Mouse (Mus musculus) heart, embryonic 14.5 days (tissue): Measurements from ENCODE around the gene Tcf20. TPM values are rescaled to one million over a fixed set of nuclear protein-coding genes. Genes with fewer than 3 reads are reported as not detected.

Source experiments
- ATAC-seq: fragments of 200-750 bp; cut with Nextera tagmentation; 2 replicates; pipeline ENCODE4 v1.8.0; 2017; ENCODE audit warnings: low read depth, moderate TSS enrichment; ENCODE audit not compliant: insufficient number of reproducible peaks, insufficient read depth, low FRiP score
- H3K27ac ChIP-seq, 2 experiments: fragments of 200-500 bp in 1 of 2; fragments of 300-500 bp in 1 of 2; sonication (generic) in 1 of 2; replicated peaks in 1 of 2; 2 replicates each; pipeline ENCODE4 v1.5.1; 2012 to 2014; ENCODE audit warnings: low read depth in 2 of 2, low read length in 2 of 2, control low read depth in 1 of 2, mild to moderate bottlenecking in 1 of 2, mixed read lengths in 1 of 2; ENCODE audit not compliant: control insufficient read depth in 1 of 2, insufficient read depth in 1 of 2
- H3K27me3 ChIP-seq: fragments of 300-500 bp; sonication (generic); 2 replicates; pipeline ENCODE4 v1.6.1; 2014; ENCODE audit warnings: mild to moderate bottlenecking, low read length, control low read depth; ENCODE audit not compliant: control insufficient read depth, insufficient read depth
- H3K36me3 ChIP-seq: fragments of 300-500 bp; sonication (generic); 2 replicates; pipeline ENCODE4 v1.6.1; 2014; ENCODE audit warnings: mild to moderate bottlenecking, control low read depth, low read length, mixed read lengths; ENCODE audit not compliant: control insufficient read depth, insufficient read depth
- H3K4me1 ChIP-seq, 2 experiments: fragments of 200-500 bp in 1 of 2; fragments of 300-500 bp in 1 of 2; sonication (generic) in 1 of 2; 2 replicates each; pipeline ENCODE4 v1.6.1; 2012 to 2014; ENCODE audit warnings: low read length in 2 of 2, control low read depth in 1 of 2, mixed read lengths in 1 of 2; ENCODE audit not compliant: control insufficient read depth in 2 of 2, insufficient read depth in 2 of 2
- H3K4me2 ChIP-seq: fragments of 300-500 bp; sonication (generic); 2 replicates; pipeline ENCODE4 v1.6.1; 2014; ENCODE audit warnings: mild to moderate bottlenecking, low read length
- H3K4me3 ChIP-seq, 2 experiments: fragments of 200-500 bp in 1 of 2; fragments of 300-500 bp in 1 of 2; sonication (generic) in 1 of 2; 2 replicates each; pipeline ENCODE4 v1.5.1; 2012 to 2014; ENCODE audit warnings: low read length in 2 of 2, mild to moderate bottlenecking in 2 of 2, control low read depth in 1 of 2, low read depth in 1 of 2, moderate library complexity in 1 of 2; ENCODE audit not compliant: control insufficient read depth in 1 of 2, insufficient read depth in 1 of 2
- H3K9ac ChIP-seq: fragments of 300-500 bp; sonication (generic); 2 replicates; pipeline ENCODE4 v1.6.1; 2014; ENCODE audit warnings: mild to moderate bottlenecking, low read length
- H3K9me3 ChIP-seq: fragments of 300-500 bp; sonication (generic); 2 replicates; pipeline ENCODE4 v1.6.1; 2016; ENCODE audit warnings: low read length, control low read depth; ENCODE audit not compliant: control insufficient read depth
- WGBS: fragments of 180-500 bp; shearing (Covaris S2); extraction: QIAGEN DNeasy Blood & Tissue Kit; methylation state at CpG from one replicate; pipeline ENCODE4 v1.1.7; 2014; 5-methylcytosine and 5-hydroxymethylcytosine counted together
- polyA plus RNA-seq: library from polyadenylated mRNA; unstranded; fragments of >200 nt; fragmentation: Nextera tagmentation; extraction: Ambion mirVana; gene quantifications from 2 replicates; pipeline ENCODE4 v1.2.1, GENCODE M21; 2014

The Tcf20 gene
- polyA plus RNA-seq, 1 experiment from 2014 or later, result 7.2 TPM

DNA sequence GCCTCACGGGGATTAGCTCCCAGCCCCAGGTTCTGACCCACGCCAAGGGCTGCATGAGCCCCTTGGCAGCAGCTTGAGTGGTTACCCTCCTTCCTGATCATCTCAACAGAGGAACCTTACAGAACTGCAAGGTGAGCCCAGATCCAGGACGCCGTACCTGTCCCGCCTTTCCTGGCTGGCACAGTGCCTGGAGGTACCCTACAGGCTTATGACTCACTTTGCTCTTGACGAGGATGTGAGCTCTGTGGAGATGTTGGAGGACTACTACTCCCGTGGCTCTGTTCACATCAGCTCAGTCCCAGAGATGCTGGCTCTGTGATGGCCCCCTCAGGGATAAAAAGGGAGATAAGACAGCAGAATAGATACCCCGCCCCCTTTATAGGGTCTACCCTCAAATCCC is 32.4 kb downstream of the Tcf20 start:
- 85% methylated on average over 8 of the region's 8 CpGs for WGBS
- H3K9ac ChIP-seq, result no peak overlapping the region
- no peak for ATAC-seq
- H3K27ac ChIP-seq, result no peak overlapping the region
- no peak overlapping the region for H3K4me2 ChIP-seq
- H3K27me3 ChIP-seq, result peaks cover 40% of the 10 kb centered on the region
- H3K4me1 ChIP-seq, result peaks cover 35 to 59% of the 10 kb centered on the region in 2 experiments
- H3K4me3 ChIP-seq, result no peak overlapping the region
- H3K36me3 ChIP-seq, result no peaks in the 10 kb centered on the region
- H3K9me3 ChIP-seq, result no peaks in the 10 kb centered on the region

DNA sequence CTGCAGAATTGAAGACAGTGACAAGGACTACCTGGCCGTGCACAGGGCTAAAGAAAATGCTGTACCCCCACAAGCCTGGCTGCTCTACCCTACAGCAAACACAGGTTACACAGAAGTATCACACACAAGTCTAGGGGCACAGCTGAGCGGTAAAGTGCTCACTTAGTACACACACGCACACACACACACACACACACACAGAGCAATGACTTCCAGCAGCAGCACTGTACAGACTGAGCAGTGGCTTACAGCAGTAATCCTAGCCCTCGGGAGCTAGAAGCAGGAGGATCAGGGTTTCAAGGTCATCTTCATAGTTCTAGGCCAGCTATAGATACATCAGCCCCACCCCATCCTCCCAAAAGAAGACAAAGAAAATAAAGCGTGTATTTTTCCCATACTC is 33.6 kb downstream of the Tcf20 start:
- Histone ChIP-seq H3K4me1 (peaks cover 31 to 59% of the 10 kb centered on the region in 2 experiments), H3K4me3 (no peak overlapping the region)

DNA sequence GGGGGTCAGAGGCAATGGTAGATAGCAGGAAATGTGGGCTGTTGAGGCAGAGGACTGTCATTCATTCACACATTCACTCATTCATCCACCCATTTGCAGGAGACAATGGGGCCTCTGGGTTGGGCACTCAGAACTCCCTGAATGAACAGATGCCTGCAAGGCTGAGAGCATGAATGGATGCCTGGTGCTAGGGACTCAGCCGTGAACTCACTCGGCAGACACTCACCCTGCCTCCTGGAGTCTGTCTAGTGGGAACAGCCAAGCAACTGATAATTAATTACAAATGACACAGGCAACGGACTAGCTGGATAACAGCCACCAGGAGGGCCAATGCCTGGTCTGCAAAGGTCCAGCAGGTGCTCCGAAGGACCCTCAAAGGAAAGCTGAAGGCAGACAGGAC is 34.6 kb downstream of the Tcf20 start:
- ATAC-seq, result no peak
- no peak overlapping the region for H3K9ac ChIP-seq
- H3K36me3 ChIP-seq, result no peaks in the 10 kb centered on the region
- 51% methylated on average over 4 of the region's 4 CpGs for WGBS
- no peak overlapping the region for H3K4me2 ChIP-seq
- H3K27ac ChIP-seq, result no peak overlapping the region
- H3K4me1 ChIP-seq, result peaks cover 31 to 59% of the 10 kb centered on the region in 2 experiments
- no peaks in the 10 kb centered on the region for H3K9me3 ChIP-seq
- H3K4me3 ChIP-seq, result no peak overlapping the region
- H3K27me3 ChIP-seq, result peaks cover 40% of the 10 kb centered on the region

More for the DNA sequence above, 33.6 kb downstream of the Tcf20 start:
- Histone ChIP-seq H3K4me2 (no peak overlapping the region), H3K27me3 (peaks cover 40% of the 10 kb centered on the region), H3K27ac (no peak overlapping the region), H3K9me3 (no peaks in the 10 kb centered on the region), H3K36me3 (no peaks in the 10 kb centered on the region), H3K9ac (0 out of 2 replicates have a peak overlapping the region, but pooled peaks have one; percentile 16)
- 66% methylated on average over 5 of the region's 5 CpGs for WGBS
- ATAC-seq, result no peak

DNA sequence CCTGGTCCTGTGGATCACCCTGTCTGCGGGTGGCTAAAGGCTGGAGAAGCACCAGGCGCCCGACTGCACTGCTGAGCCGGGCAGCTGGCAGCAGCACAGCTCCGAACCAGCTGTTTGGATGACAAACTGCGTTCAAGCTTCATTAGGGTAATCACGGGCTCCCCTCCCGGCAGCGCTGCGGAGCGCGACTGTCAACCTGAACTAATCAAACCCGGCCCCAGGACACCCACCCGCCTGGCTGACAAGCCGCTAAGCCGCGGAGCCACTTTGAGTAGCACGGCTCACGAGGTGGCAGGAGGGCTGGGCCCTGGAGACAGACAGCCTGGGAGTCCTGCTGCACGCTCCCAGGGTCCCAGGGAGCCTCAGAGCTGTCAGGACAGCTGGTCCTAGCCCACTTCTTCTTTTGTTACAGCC is 35.4 kb downstream of the Tcf20 start:
- Histone ChIP-seq H3K27ac (no peak overlapping the region), H3K27me3 (peaks cover 40% of the 10 kb centered on the region), H3K4me2 (peak overlapping the region; percentile 38), H3K36me3 (no peaks in the 10 kb centered on the region), H3K9me3 (no peaks in the 10 kb centered on the region), H3K4me1 (peaks cover 33 to 57% of the 10 kb centered on the region in 2 experiments), H3K9ac (peak overlapping the region; percentile 8; the same call in 1 of the 2 replicates), H3K4me3 (peak overlapping the region in 1 of 2 experiments; percentile 6; a peak in 1 of 4 replicates)
- WGBS, result 9% methylated on average over 20 of the region's 20 CpGs
- no peak for ATAC-seq

DNA sequence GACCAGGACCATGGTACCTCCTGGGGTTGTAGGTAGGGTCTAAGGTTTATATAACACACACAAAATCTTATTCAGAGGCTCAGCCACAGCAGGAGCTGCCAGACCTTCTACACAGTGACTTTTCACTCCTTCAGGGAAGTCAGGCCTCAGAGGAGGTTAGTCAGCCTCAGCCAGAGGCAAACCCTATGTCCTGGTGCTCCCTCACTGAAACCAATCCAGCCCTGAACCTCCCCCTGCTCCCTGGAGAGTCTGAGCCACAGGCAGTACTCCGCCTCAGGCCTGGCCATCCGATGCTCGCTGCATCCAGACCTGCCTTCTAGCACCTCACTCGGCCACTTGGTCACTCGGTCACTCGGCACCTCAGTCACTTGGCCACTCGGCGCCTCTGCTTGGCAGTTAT is 37.4 kb downstream of the Tcf20 start:
- no peaks in the 10 kb centered on the region for H3K36me3 ChIP-seq
- WGBS, result 39% methylated on average over 8 of the region's 8 CpGs
- ATAC-seq, result no peak
- peaks cover 25 to 45% of the 10 kb centered on the region in 2 experiments for H3K4me1 ChIP-seq
- no peak overlapping the region for H3K27ac ChIP-seq
- peaks cover 48% of the 10 kb centered on the region for H3K27me3 ChIP-seq
- H3K4me3 ChIP-seq, result no peak overlapping the region
- H3K9ac ChIP-seq, result no peak overlapping the region
- H3K9me3 ChIP-seq, result no peaks in the 10 kb centered on the region
- H3K4me2 ChIP-seq, result no peak overlapping the region

DNA sequence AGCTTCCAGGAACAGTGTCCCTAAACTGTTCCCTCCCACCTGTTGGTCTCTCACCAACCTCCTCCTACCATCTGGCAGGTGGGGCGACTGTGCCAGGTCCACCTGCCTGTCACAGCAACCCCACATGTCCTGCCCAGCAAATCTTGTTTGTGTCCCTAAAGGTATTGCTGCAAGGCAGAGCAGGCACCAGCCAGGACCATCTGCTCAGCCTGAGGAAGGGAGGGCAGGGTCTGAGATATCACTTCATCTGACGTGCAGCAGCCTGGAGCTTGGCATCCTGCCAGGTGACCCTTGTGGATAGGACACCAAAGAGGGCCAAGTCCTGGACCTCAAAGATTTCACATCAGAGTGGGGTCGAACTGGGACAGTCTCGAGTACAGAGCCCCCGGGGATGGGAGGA is 40.2 kb downstream of the Tcf20 start:
- no peaks in the 10 kb centered on the region for H3K36me3 ChIP-seq
- no peak overlapping the region for H3K27ac ChIP-seq
- WGBS, result 54% methylated on average over 5 of the region's 5 CpGs
- ATAC-seq, result no peak
- H3K4me2 ChIP-seq, result no peak overlapping the region
- H3K9ac ChIP-seq, result no peak overlapping the region
- H3K27me3 ChIP-seq, result peaks cover 41% of the 10 kb centered on the region
- H3K9me3 ChIP-seq, result no peaks in the 10 kb centered on the region
- peaks cover 25 to 34% of the 10 kb centered on the region in 2 experiments for H3K4me1 ChIP-seq
- H3K4me3 ChIP-seq, result no peak overlapping the region

DNA sequence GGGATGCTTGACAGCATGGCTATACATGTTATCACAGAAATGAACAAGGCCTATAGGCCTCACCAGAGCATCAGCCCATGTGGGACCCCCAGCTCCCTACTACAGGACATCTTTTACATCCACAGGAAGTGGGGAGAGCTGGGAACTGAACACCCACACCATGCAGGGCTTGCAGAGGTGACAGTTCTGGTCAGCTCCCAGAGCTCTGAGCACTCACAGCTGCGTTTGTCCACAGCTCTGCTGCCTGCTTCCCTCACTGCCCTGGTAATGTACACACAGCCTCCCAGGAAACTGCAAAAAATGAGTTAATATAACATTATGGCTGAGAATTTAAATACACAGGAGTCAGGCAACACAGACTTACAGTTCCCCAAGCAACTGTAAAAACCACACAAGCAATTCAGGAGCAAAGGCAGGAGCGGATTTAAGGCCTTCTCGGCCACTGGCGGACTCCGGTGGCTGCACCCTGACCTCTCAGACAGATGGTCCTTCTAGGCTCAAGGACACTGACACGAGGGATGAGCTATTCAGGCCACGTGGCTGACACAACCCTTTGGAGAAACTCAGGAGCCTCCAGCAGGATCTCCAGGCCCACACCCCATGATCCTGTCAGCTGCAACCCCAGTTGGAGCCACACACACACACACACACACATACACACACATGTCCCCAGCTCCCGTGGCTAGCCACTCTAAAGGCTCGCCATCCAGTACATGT is 43.0 kb downstream of the Tcf20 start:
- Histone ChIP-seq H3K4me2 (no peak overlapping the region), H3K4me1 (peaks cover 24 to 36% of the 10 kb centered on the region in 2 experiments), H3K4me3 (no peak overlapping the region), H3K36me3 (no peaks in the 10 kb centered on the region), H3K27ac (no peak overlapping the region), H3K9ac (no peak overlapping the region), H3K9me3 (no peaks in the 10 kb centered on the region), H3K27me3 (peaks cover 42% of the 10 kb centered on the region)
- WGBS, result 84% methylated on average over 9 of the region's 9 CpGs
- ATAC-seq, result no peak

DNA sequence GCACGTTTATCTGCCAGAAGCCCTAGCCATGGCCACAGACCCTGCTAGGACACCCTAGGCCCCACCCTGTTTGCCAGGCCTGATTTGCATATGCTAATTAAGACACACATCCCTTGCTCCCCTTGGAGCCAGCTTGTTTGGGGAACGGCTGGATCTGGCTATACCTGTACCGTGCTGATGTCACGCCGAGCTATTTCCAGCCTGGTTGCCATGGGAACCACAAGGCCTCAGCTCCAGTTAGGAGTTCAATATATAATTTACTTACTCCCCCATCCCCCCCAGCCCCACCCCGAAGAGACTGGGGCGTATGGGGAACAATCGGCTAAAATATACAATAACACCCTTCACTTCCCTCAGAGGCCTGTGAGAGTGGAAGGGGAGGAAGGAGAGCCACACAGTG is 45.9 kb downstream of the Tcf20 start:
- no peak for ATAC-seq
- no peaks in the 10 kb centered on the region for H3K9me3 ChIP-seq

More for the DNA sequence above, 45.9 kb downstream of the Tcf20 start:
- Histone ChIP-seq H3K4me2 (no peak overlapping the region), H3K9ac (no peak overlapping the region), H3K4me3 (no peak overlapping the region), H3K27ac (no peak overlapping the region), H3K27me3 (peaks cover 35% of the 10 kb centered on the region), H3K4me1 (peaks cover 26 to 43% of the 10 kb centered on the region in 2 experiments), H3K36me3 (no peaks in the 10 kb centered on the region)
- 81% methylated on average over 8 of the region's 8 CpGs for WGBS
